9 mouse cellular contexts compared by ENCODE assay signal in the genomic region with DNA sequence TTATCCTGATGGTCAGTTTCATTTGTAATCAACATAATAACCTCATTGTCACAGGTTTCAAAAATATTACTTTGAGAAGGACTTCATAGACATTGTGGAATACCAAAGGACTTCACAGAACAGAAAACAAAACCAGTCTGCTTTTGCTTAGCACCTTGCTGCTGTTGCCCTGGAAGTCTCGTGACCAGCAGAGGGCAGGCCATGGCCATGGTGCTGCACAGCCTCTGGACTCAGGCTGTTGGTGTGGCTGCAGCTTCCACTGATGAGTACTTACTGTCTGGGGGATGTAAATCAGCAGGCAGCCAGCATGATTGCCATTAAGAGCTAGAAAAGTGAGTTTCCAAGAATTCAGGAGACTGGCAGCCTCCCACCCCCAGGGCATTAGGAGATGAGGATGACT. TPM values are rescaled to one million over a fixed set of nuclear protein-coding genes. Genes with fewer than 3 reads are reported as not detected.
DNase-seq lines count a peak whose midpoint lies in the region; ATAC-seq and TF ChIP-seq lines count a peak whose summit lies in the region.
"Had no signal": no experiment of that assay in that cellular context is flagged by ENCODE, and none has a peak within 500 bp of the region (broad histone marks: within the 10 kb centered on the region; RNA-seq: fewer than 3 reads in every experiment).

No protein-coding gene starts in this region.

- H3K36me3 ChIP-seq in hindbrain, postnatal 0 days (ENCODE audit: insufficient read depth, low read length) = no peaks in the 10 kb centered on the region
- H3K36me3 ChIP-seq in hindbrain, embryonic 12.5 days = no peaks in the 10 kb centered on the region
- H3K36me3 ChIP-seq in liver, adult 2 months (ENCODE audit: control insufficient read depth, insufficient read depth, low read length) = no peaks in the 10 kb centered on the region
- H3K36me3 ChIP-seq: neural tube, embryonic 13.5 days had no signal

- WGBS in hindbrain, postnatal 0 days = 76% methylated on average over 1 of the region's 1 CpGs
- 58% methylated on average over 1 of the region's 1 CpGs for WGBS in hindbrain, embryonic 12.5 days
- WGBS in liver, adult 2 months = 38% methylated on average over 1 of the region's 1 CpGs

- H3K79me2 ChIP-seq in liver, adult 2 months (ENCODE audit: control insufficient read depth, insufficient read depth, low read length) = no peaks in the 10 kb centered on the region

- H3K9ac ChIP-seq in hindbrain, postnatal 0 days (replicated peaks; ENCODE audit: low read length) = no peak overlapping the region
- no peak overlapping the region for H3K9ac ChIP-seq in hindbrain, embryonic 12.5 days
- no peak overlapping the region for H3K9ac ChIP-seq in liver, adult 2 months (ENCODE audit: low read depth, low read length)
- H3K9ac ChIP-seq: neural tube, embryonic 13.5 days had no signal

- no peaks in the 10 kb centered on the region for H3K9me3 ChIP-seq in hindbrain, postnatal 0 days (ENCODE audit: low read length)
- H3K9me3 ChIP-seq in hindbrain, embryonic 12.5 days (replicated peaks) = no peaks in the 10 kb centered on the region
- H3K9me3 ChIP-seq: neural tube, embryonic 13.5 days had no signal

- peak; percentile 56 for DNase-seq in hindbrain, postnatal 0 days (ENCODE audit: low spot score)
- peak; percentile 42 for DNase-seq in Muller cell, postnatal 12 days (ENCODE audit: inconsistent ontology term)
- DNase-seq in cerebellum, postnatal 25 days = peak; percentile 79 to 87
- DNase-seq in heart, postnatal 25 days (ENCODE audit: low spot score) = peak; percentile 36
- DNase-seq in liver, adult 2 months (ENCODE audit: extremely low read depth, low read depth, low spot score) = peak; percentile 54
- peak; percentile 56 for DNase-seq in right cerebral cortex, adult 18-20 months
- DNase-seq in urinary bladder, postnatal 36 days (ENCODE audit: low spot score in 2 of 2) = peak; percentile 70 to 76

- H3K4me1 ChIP-seq in hindbrain, postnatal 0 days (ENCODE audit: insufficient read depth, low read length) = 0 out of 2 replicates have a peak, but pooled peaks cover 6% of the 10 kb centered on the region
- H3K4me1 ChIP-seq in hindbrain, embryonic 12.5 days = peaks cover 8% of the 10 kb centered on the region
- no peaks in the 10 kb centered on the region for H3K4me1 ChIP-seq in liver, adult 2 months (ENCODE audit: control insufficient read depth, insufficient read depth, low read length)

- TF ChIP-seq CTCF in hindbrain, postnatal 0 days (IDR thresholded peaks at IDR 0.05; ENCODE audit: low read depth) = peak; percentile 76
- peak; percentile 99 for TF ChIP-seq CTCF in liver, adult 2 months (IDR thresholded peaks at IDR 0.05; ENCODE audit: low read depth, low read length)

- intact Hi-C loops in heart, postnatal 25 days (cut with DNase I) = loop anchor here (1.0 to 10.0 kb wide), 2 partner anchors 84 to 329 kb away; no protein-coding TSS in a partner anchor

- no peak for TF ChIP-seq POLR2A in liver, adult 2 months (IDR thresholded peaks at IDR 0.05; ENCODE audit: extremely low read depth, insufficient read depth, low read length)

- no peak overlapping the region for H3K27ac ChIP-seq in hindbrain, postnatal 0 days
- H3K27ac ChIP-seq in hindbrain, embryonic 12.5 days = no peak overlapping the region
- H3K27ac ChIP-seq in liver, adult 2 months (replicated peaks; ENCODE audit: insufficient read depth, low read depth, low read length) = no peak overlapping the region
- H3K27ac ChIP-seq: neural tube, embryonic 13.5 days had no signal

- no peaks in the 10 kb centered on the region for H3K27me3 ChIP-seq in hindbrain, postnatal 0 days (ENCODE audit: insufficient read depth, low read length)
- no peaks in the 10 kb centered on the region for H3K27me3 ChIP-seq in hindbrain, embryonic 12.5 days
- H3K27me3 ChIP-seq in liver, adult 2 months (ENCODE audit: control insufficient read depth, insufficient read depth, low read length) = no peaks in the 10 kb centered on the region
- H3K27me3 ChIP-seq: neural tube, embryonic 13.5 days had no signal

- H3K4me3 ChIP-seq in hindbrain, postnatal 0 days (ENCODE audit: low read length) = no peak overlapping the region
- no peak overlapping the region for H3K4me3 ChIP-seq in hindbrain, embryonic 12.5 days
- H3K4me3 ChIP-seq in liver, adult 2 months (ENCODE audit: insufficient read depth, low read depth, low read length) = no peak overlapping the region
- H3K4me3 ChIP-seq: neural tube, embryonic 13.5 days had no signal

- ATAC-seq in hindbrain, postnatal 0 days = no peak
- no peak for ATAC-seq in hindbrain, embryonic 12.5 days (ENCODE audit: low FRiP score)

- no peak overlapping the region for H3K4me2 ChIP-seq in hindbrain, postnatal 0 days (ENCODE audit: low read depth, low read length)
- no peak overlapping the region for H3K4me2 ChIP-seq in hindbrain, embryonic 12.5 days (replicated peaks)
- H3K4me2 ChIP-seq: neural tube, embryonic 13.5 days had no signal

RNA-seq across cellular contexts. Expression of gene Fbxw11, which starts 16.8 kb away (rescaled TPM):
- 149 and 343 TPM in 2 replicates for total RNA-seq in hindbrain, postnatal 0 days (2014; rRNA removed)
- polyA plus RNA-seq in hindbrain, postnatal 0 days (2015; fragmentation: Nextera tagmentation; extraction: Ambion mirVana) = 93.6 and 95.4 TPM in 2 replicates
- polyA plus RNA-seq in hindbrain, embryonic 12.5 days (2016; fragmentation: Nextera tagmentation; extraction: Ambion mirVana) = 111 and 112 TPM in 2 replicates
- 10 to 100 TPM; 50.1 to 51.0 TPM for total RNA-seq in heart, postnatal 25 days (2021)
- total RNA-seq in liver, adult 2 months (2014; rRNA removed) = 20.8 and 27.4 TPM in 2 replicates
- polyA plus RNA-seq in liver, adult 2 months (2012; rRNA removed) = 20.3 and 22.5 TPM in 2 replicates
